Comparison of ENCODE assay signal across 20 mouse cellular contexts in the genomic region with DNA sequence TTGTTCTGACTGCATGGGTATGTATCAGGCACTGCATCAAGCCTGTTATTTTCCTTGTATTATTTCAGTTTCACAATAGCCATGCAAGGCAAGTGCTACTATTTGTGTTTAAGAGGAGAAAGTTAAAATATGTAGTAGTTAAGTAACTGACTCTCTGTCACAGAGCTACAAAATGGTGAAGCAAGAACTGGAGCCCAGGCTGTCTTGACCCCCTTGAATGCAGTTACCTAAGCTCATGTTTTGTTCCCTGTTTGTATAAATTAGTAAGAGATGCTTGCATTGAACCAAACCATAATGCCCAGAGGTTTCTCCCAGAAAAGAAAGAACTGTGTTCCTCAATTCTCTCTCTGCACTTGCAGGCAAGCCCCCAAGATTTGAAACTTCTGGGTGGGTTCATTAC. TPM values are rescaled to one million over a fixed set of nuclear protein-coding genes. Genes with fewer than 3 reads are reported as not detected.
DNase-seq lines count a peak whose midpoint lies in the region; ATAC-seq and TF ChIP-seq lines count a peak whose summit lies in the region.
"Had no signal": no experiment of that assay in that cellular context is flagged by ENCODE, and none has a peak within 500 bp of the region (broad histone marks: within the 10 kb centered on the region; RNA-seq: fewer than 3 reads in every experiment).

No protein-coding gene starts in this region.

- no peaks in the 10 kb centered on the region for H3K9me3 ChIP-seq in heart, embryonic 16.5 days (replicated peaks; ENCODE audit: control insufficient read depth, low read length)
- no peaks in the 10 kb centered on the region for H3K9me3 ChIP-seq in hindbrain, postnatal 0 days (ENCODE audit: low read length)
- H3K9me3 ChIP-seq: embryonic facial prominence, embryonic 15.5 days; heart, embryonic 15.5 days; hindbrain, embryonic 15.5 days had no signal

- peaks cover 8% of the 10 kb centered on the region for H3K4me1 ChIP-seq in heart, embryonic 16.5 days (ENCODE audit: control insufficient read depth, insufficient read depth, low read length)
- peaks cover 39% of the 10 kb centered on the region for H3K4me1 ChIP-seq in bone marrow macrophage, adult 2 months (ENCODE audit: control insufficient read depth, insufficient read depth, low read length)
- no peaks in the 10 kb centered on the region for H3K4me1 ChIP-seq in hindbrain, postnatal 0 days (ENCODE audit: insufficient read depth, low read length)

- no peaks in the 10 kb centered on the region for H3K36me3 ChIP-seq in heart, embryonic 16.5 days (ENCODE audit: control insufficient read depth, insufficient read depth)
- H3K36me3 ChIP-seq in C2C12 (ENCODE audit: control insufficient read depth, insufficient read depth) (peaks cover 11% of the 10 kb centered on the region), macrophage (ENCODE audit: inconsistent target) (peaks cover 3% of the 10 kb centered on the region; the same call in 1 of the 2 replicates)
- H3K36me3 ChIP-seq in hindbrain, postnatal 0 days (ENCODE audit: insufficient read depth, low read length), result no peaks in the 10 kb centered on the region
- H3K36me3 ChIP-seq: embryonic facial prominence, embryonic 15.5 days; heart, embryonic 15.5 days; hindbrain, embryonic 15.5 days had no signal

- no peak for ATAC-seq in heart, embryonic 16.5 days (replicated peaks; ENCODE audit: extremely low read depth, insufficient read depth, low FRiP score)
- no peak for ATAC-seq in monocyte, adult 5-6 weeks (replicated peaks; ENCODE audit: insufficient number of reproducible peaks, low FRiP score, low TSS enrichment, poor library complexity, severe bottlenecking)
- no peak for ATAC-seq in hindbrain, postnatal 0 days
- ATAC-seq: forebrain, embryonic 16.5 days; intestine, postnatal 0 days had no signal

- no peaks in the 10 kb centered on the region for H3K27me3 ChIP-seq in heart, embryonic 16.5 days (ENCODE audit: control insufficient read depth, insufficient read depth, low read length)
- H3K27me3 ChIP-seq in C2C12 (ENCODE audit: control insufficient read depth, insufficient read depth, insufficient read length), result no peaks in the 10 kb centered on the region
- no peaks in the 10 kb centered on the region for H3K27me3 ChIP-seq in hindbrain, postnatal 0 days (ENCODE audit: insufficient read depth, low read length)
- H3K27me3 ChIP-seq: heart, embryonic 15.5 days had no signal

- no peak for DNase-seq in heart, adult 18-20 months
- DNase-seq in hindbrain, postnatal 0 days (ENCODE audit: low spot score), result no peak
- DNase-seq: adrenal gland, adult 8-10 months; adrenal gland, postnatal 36 days; cerebellum, adult 11-12 months; cerebellum, adult 9-10 months; cerebellum, postnatal 25 days; gastrocnemius, postnatal 25 days; heart, postnatal 36 days had no signal

- no peak overlapping the region for H3K9ac ChIP-seq in heart, embryonic 16.5 days (ENCODE audit: low read length)
- no peak overlapping the region for H3K9ac ChIP-seq in hindbrain, postnatal 0 days (replicated peaks; ENCODE audit: low read length)
- H3K9ac ChIP-seq: embryonic facial prominence, embryonic 15.5 days; heart, embryonic 15.5 days; hindbrain, embryonic 15.5 days had no signal

- peak overlapping the region; percentile 35 for H3ac ChIP-seq in C2C12 (ENCODE audit: control insufficient read depth, insufficient read length, low read depth)

- peaks cover 65% of the 10 kb centered on the region for H3K79me2 ChIP-seq in C2C12 (ENCODE audit: control insufficient read depth, insufficient read depth)
- peaks cover 67% of the 10 kb centered on the region for H3K79me2 ChIP-seq in macrophage (ENCODE audit: inconsistent target)

- no peak for TF ChIP-seq CTCF in C2C12 (IDR thresholded peaks at IDR 0.05; ENCODE audit: control insufficient read depth, insufficient read depth, insufficient read length)
- TF ChIP-seq CTCF in bone marrow macrophage, adult 2 months (IDR thresholded peaks at IDR 0.05; ENCODE audit: low read depth, low read length), result no peak
- TF ChIP-seq CTCF in hindbrain, postnatal 0 days (IDR thresholded peaks at IDR 0.05; ENCODE audit: low read depth), result no peak

- no peak overlapping the region for H3K4me3 ChIP-seq in heart, embryonic 16.5 days (ENCODE audit: low read length)
- H3K4me3 ChIP-seq in C2C12 (ENCODE audit: insufficient read depth, poor library complexity, severe bottlenecking) (no peak overlapping the region), macrophage (ENCODE audit: inconsistent target) (peak overlapping the region; percentile 53; the same call in 1 of the 2 replicates)
- peak overlapping the region; percentile 21; the same call in 1 of the 2 replicates for H3K4me3 ChIP-seq in bone marrow macrophage, adult 2 months (ENCODE audit: insufficient read depth, low read length)
- no peak overlapping the region for H3K4me3 ChIP-seq in hindbrain, postnatal 0 days (ENCODE audit: low read length)
- H3K4me3 ChIP-seq: embryonic facial prominence, embryonic 15.5 days; heart, adult 2 months; heart, embryonic 15.5 days; hindbrain, embryonic 15.5 days had no signal

- H3K4me2 ChIP-seq in heart, embryonic 16.5 days (ENCODE audit: low read depth, low read length), result no peak overlapping the region
- H3K4me2 ChIP-seq in hindbrain, postnatal 0 days (ENCODE audit: low read depth, low read length), result no peak overlapping the region
- H3K4me2 ChIP-seq: embryonic facial prominence, embryonic 15.5 days; heart, embryonic 15.5 days; hindbrain, embryonic 15.5 days had no signal

- no peak for TF ChIP-seq POLR2A in bone marrow macrophage, adult 2 months (IDR thresholded peaks at IDR 0.05; ENCODE audit: borderline replicate concordance, low read depth, low read length)

- peaks cover 29% of the 10 kb centered on the region for H3K79me3 ChIP-seq in C2C12 (ENCODE audit: low read depth)

- H3K27ac ChIP-seq in heart, embryonic 16.5 days (ENCODE audit: low read length), result peak overlapping the region; percentile 23; the same call in 1 of the 2 replicates
- peak overlapping the region; percentile 64 for H3K27ac ChIP-seq in bone marrow macrophage, adult 2 months (ENCODE audit: insufficient read depth, low read depth, low read length)
- H3K27ac ChIP-seq in macrophage, result peak overlapping the region; percentile 84
- H3K27ac ChIP-seq in hindbrain, postnatal 0 days, result no peak overlapping the region
- H3K27ac ChIP-seq: embryonic facial prominence, embryonic 15.5 days; heart, adult 2 months; heart, embryonic 15.5 days; hindbrain, embryonic 15.5 days had no signal

TF ChIP-seq in C2C12, 6 proteins besides CTCF, POLR2A, EP300 and RAD21:
- TF ChIP-seq MAX (IDR thresholded peaks at IDR 0.05) (no peak), FOSL1 (IDR thresholded peaks at IDR 0.05; ENCODE audit: insufficient read depth, low read length, poor library complexity, severe bottlenecking) (no peak), MYOG (IDR thresholded peaks at IDR 0.05; ENCODE audit: control insufficient read depth, extremely low read depth, insufficient read length) (no peak), USF1 (IDR thresholded peaks at IDR 0.05; ENCODE audit: low read depth) (no peak), MYOD1 (IDR thresholded peaks at IDR 0.05; ENCODE audit: control insufficient read depth, insufficient read length, low read depth) (no peak), CEBPB (IDR thresholded peaks at IDR 0.05; ENCODE audit: low read depth) (no peak)

RNA-seq across cellular contexts. Expression of a gene that starts 18.8 kb away (rescaled TPM):
- polyA plus RNA-seq in heart, embryonic 16.5 days (2015; fragmentation: Nextera tagmentation; extraction: Ambion mirVana), result 11.1 and 11.5 TPM in 2 replicates
- 1 to 10 TPM; 3.0 to 4.3 TPM for total RNA-seq in heart, adult 18-20 months (2021)
- polyA plus RNA-seq in C2C12 (2012; fragmentation: generic; extraction: Trizol) (5.8 TPM), macrophage (2018) (13.2 to 28.0 TPM (median 16.9 TPM) in 3 replicates)
- 24.5 and 26.0 TPM in 2 replicates for polyA plus RNA-seq in bone marrow macrophage, adult 2 months (2012; ENCODE audit: insufficient read depth, insufficient read length, missing spikeins)
- 100 to 1,000 TPM in 20 of 26 experiments, 10 to 100 TPM in 6; 19.6 to 230 (median 169) TPM for total RNA-seq in macrophage (2018; cell fraction: chromatin; rRNA removed)
- 10 to 100 TPM; 12.2 to 27.5 (median 20.8) TPM for total RNA-seq in macrophage (2018; cell fraction: cytosol; rRNA removed)
- total RNA-seq in macrophage (2018; cell fraction: nucleus; rRNA removed), result 100 to 1,000 TPM in 2 of 26 experiments, 10 to 100 TPM in 24; 12.3 to 130 (median 61.5) TPM
- 63.4 to 86.0 TPM (median 78.7 TPM) in 3 replicates for total RNA-seq in monocyte, adult 5-6 weeks (2017)
- total RNA-seq in hindbrain, postnatal 0 days (2014; rRNA removed), result 7.7 and 10.1 TPM in 2 replicates
- polyA plus RNA-seq in hindbrain, postnatal 0 days (2015; fragmentation: Nextera tagmentation; extraction: Ambion mirVana), result 23.1 and 26.3 TPM in 2 replicates

RNA-seq across cellular contexts. Expression of a gene that starts 19.4 kb away (rescaled TPM):
- 16.2 and 16.7 TPM in 2 replicates for polyA plus RNA-seq in heart, embryonic 16.5 days (2015; fragmentation: Nextera tagmentation; extraction: Ambion mirVana)
- 10 to 100 TPM; 18.4 to 25.2 TPM for total RNA-seq in heart, adult 18-20 months (2021)
- polyA plus RNA-seq in C2C12 (2012; fragmentation: generic; extraction: Trizol) (15.1 TPM), macrophage (2018) (31.7 to 45.2 TPM (median 34.6 TPM) in 3 replicates)
- 55.1 and 60.1 TPM in 2 replicates for polyA plus RNA-seq in bone marrow macrophage, adult 2 months (2012; ENCODE audit: insufficient read depth, insufficient read length, missing spikeins)
- total RNA-seq in macrophage (2018; cell fraction: chromatin; rRNA removed), result 100 to 1,000 TPM in 21 of 26 experiments, 10 to 100 TPM in 5; 50.2 to 314 (median 236) TPM
- total RNA-seq in macrophage (2018; cell fraction: cytosol; rRNA removed), result 10 to 100 TPM; 26.3 to 74.1 (median 57.0) TPM
- 100 to 1,000 TPM in 22 of 26 experiments, 10 to 100 TPM in 4; 47.9 to 313 (median 152) TPM for total RNA-seq in macrophage (2018; cell fraction: nucleus; rRNA removed)
- 80.3 to 121 TPM (median 107 TPM) in 3 replicates for total RNA-seq in monocyte, adult 5-6 weeks (2017)
- total RNA-seq in hindbrain, postnatal 0 days (2014; rRNA removed), result 132 and 137 TPM in 2 replicates
- polyA plus RNA-seq in hindbrain, postnatal 0 days (2015; fragmentation: Nextera tagmentation; extraction: Ambion mirVana), result 78.9 and 86.1 TPM in 2 replicates

Comparison
In these comparisons a context has a peak if more than half of its experiments do, and no peak if none do; other contexts are left out.
1. H3K4me3 ChIP-seq: peak in bone marrow macrophage, adult 2 months (single experiment) and macrophage (single experiment); none in heart, embryonic 16.5 days (single experiment), C2C12 (single experiment) and hindbrain, postnatal 0 days (single experiment).